Mouse (Mus musculus) CH12.LX (cell line): ENCODE results near the gene Nmur1. TPM values are rescaled to one million over a fixed set of nuclear protein-coding genes. Genes with fewer than 3 reads are reported as not detected.

Source experiments
- DNase-seq: peaks from one replicate; pipeline ENCODE4 v3.0.0-alpha.2; 2013; ENCODE audit errors: extremely low read depth
- H3K27ac ChIP-seq: 2 replicates; pipeline ENCODE4 v1.5.1; 2012; ENCODE audit warnings: low read depth, mild to moderate bottlenecking, control low read depth, moderate library complexity; ENCODE audit not compliant: insufficient read depth
- H3K27me3 ChIP-seq: replicated peaks from 2 replicates; pipeline ENCODE3; 2012; ENCODE audit warnings: inconsistent platforms
- H3K36me3 ChIP-seq, 2 experiments: replicated peaks in 1 of 2; 2 replicates each; pipeline versions ENCODE3 to v1.6.1; 2012; ENCODE audit warnings: inconsistent platforms in 1 of 2, low read length in 1 of 2, mild to moderate bottlenecking in 1 of 2, mixed read lengths in 1 of 2, moderate library complexity in 1 of 2; ENCODE audit not compliant: control insufficient read depth in 1 of 2, insufficient read depth in 1 of 2
- H3K4me1 ChIP-seq, 2 experiments: 2 replicates each; pipeline ENCODE4 v1.6.1; 2012; ENCODE audit warnings: inconsistent platforms in 1 of 2, moderate library complexity in 1 of 2; ENCODE audit not compliant: insufficient read depth in 2 of 2, control insufficient read depth in 1 of 2
- H3K4me2 ChIP-seq: 2 replicates; pipeline ENCODE4 v1.6.1; 2012; ENCODE audit warnings: low read depth, mild to moderate bottlenecking, control low read depth; ENCODE audit not compliant: poor library complexity, insufficient read depth, severe bottlenecking
- H3K4me3 ChIP-seq, 3 experiments: fragments of 150-350 bp in 1 of 3; sonication (generic) in 1 of 3; replicated peaks in 1 of 3; 2 replicates each; pipeline versions ENCODE3 to v1.5.1; 2011 to 2012; ENCODE audit warnings: low read depth in 2 of 3, low read length in 2 of 3, mild to moderate bottlenecking in 2 of 3, moderate library complexity in 2 of 3, control low read depth in 1 of 3, improper control_type of control experiment in 1 of 3, inconsistent platforms in 1 of 3, mixed read lengths in 1 of 3; ENCODE audit not compliant: poor library complexity in 1 of 3
- H3K79me2 ChIP-seq: replicated peaks from 2 replicates; pipeline ENCODE4 v1.6.1; 2012; ENCODE audit warnings: mild to moderate bottlenecking, moderate library complexity; ENCODE audit not compliant: control insufficient read depth, poor library complexity, insufficient read depth, severe bottlenecking; ENCODE audit errors: extremely low read depth
- H3K9ac ChIP-seq: 2 replicates; pipeline ENCODE4 v1.6.1; 2012; ENCODE audit warnings: low read depth, mild to moderate bottlenecking, control low read depth, moderate library complexity; ENCODE audit not compliant: insufficient read depth
- H3K9me3 ChIP-seq: replicated peaks from 2 replicates; pipeline ENCODE3; 2012; ENCODE audit warnings: low read length, inconsistent platforms, mixed read lengths
- CHD1 ChIP-seq: IDR thresholded peaks from 2 replicates; pipeline ENCODE4 v1.6.1; 2012; ENCODE audit warnings: low read depth, low read length, improper control_type of control experiment, inconsistent platforms
- CHD2 ChIP-seq: IDR thresholded peaks from 2 replicates; pipeline ENCODE4 v1.6.1; 2011; ENCODE audit warnings: low read length, improper control_type of control experiment
- EP300 ChIP-seq: IDR thresholded peaks from 2 replicates; pipeline ENCODE4 v1.6.1; 2011; ENCODE audit warnings: low read length, improper control_type of control experiment
- ETS1 ChIP-seq: conservative IDR thresholded peaks from 2 replicates; pipeline ENCODE4 v1.6.1; 2012; ENCODE audit warnings: low read depth, mild to moderate bottlenecking, inconsistent platforms, low read length, improper control_type of control experiment, moderate library complexity
- JUN ChIP-seq: IDR thresholded peaks from 2 replicates; pipeline ENCODE4 v1.6.1; 2011; ENCODE audit warnings: low read depth, mild to moderate bottlenecking, low read length, improper control_type of control experiment, moderate library complexity; ENCODE audit not compliant: insufficient read depth
- JUND ChIP-seq: conservative IDR thresholded peaks from 2 replicates; pipeline ENCODE4 v1.6.1; 2011; ENCODE audit warnings: low read depth, low read length, improper control_type of control experiment
- KAT2A ChIP-seq: IDR thresholded peaks from 2 replicates; pipeline ENCODE4 v1.6.1; 2012; ENCODE audit warnings: low read length, improper control_type of control experiment, inconsistent platforms; ENCODE audit not compliant: insufficient replicate concordance
- MAFK ChIP-seq: IDR thresholded peaks from 2 replicates; pipeline ENCODE4 v1.6.1; 2011; ENCODE audit warnings: low read length, improper control_type of control experiment; ENCODE audit not compliant: insufficient replicate concordance
- MAX ChIP-seq: IDR thresholded peaks from 2 replicates; pipeline ENCODE4 v1.6.1; 2011; ENCODE audit warnings: low read length, improper control_type of control experiment
- NELFE ChIP-seq: IDR thresholded peaks from 2 replicates; pipeline ENCODE4 v1.6.1; 2011; ENCODE audit warnings: low read depth, low read length, improper control_type of control experiment
- POLR2AphosphoS2 ChIP-seq: IDR thresholded peaks from 2 replicates; pipeline ENCODE4 v1.6.1; 2011; ENCODE audit warnings: low read depth, low read length, improper control_type of control experiment
- RAD21 ChIP-seq: IDR thresholded peaks from 2 replicates; pipeline ENCODE4 v1.6.1; 2011; ENCODE audit warnings: low read depth, mild to moderate bottlenecking, low read length, improper control_type of control experiment, moderate library complexity
- RCOR1 ChIP-seq: conservative IDR thresholded peaks from 2 replicates; pipeline ENCODE4 v1.6.1; 2012; ENCODE audit warnings: low read depth, mild to moderate bottlenecking, inconsistent platforms, low read length, improper control_type of control experiment
- SIN3A ChIP-seq: IDR thresholded peaks from 2 replicates; pipeline ENCODE4 v1.6.1; 2012; ENCODE audit warnings: low read length, improper control_type of control experiment, inconsistent platforms
- TCF12 ChIP-seq: IDR thresholded peaks from 2 replicates; pipeline ENCODE4 v1.6.1; 2014; ENCODE audit warnings: low read depth, mild to moderate bottlenecking, inconsistent platforms, low read length, improper control_type of control experiment
- USF2 ChIP-seq: conservative IDR thresholded peaks from 2 replicates; pipeline ENCODE4 v1.6.1; 2011; ENCODE audit warnings: low read depth, low read length, improper control_type of control experiment
- ZC3H11A ChIP-seq: IDR thresholded peaks from 2 replicates; pipeline ENCODE4 v1.6.1; 2012; ENCODE audit warnings: low read depth, mild to moderate bottlenecking, inconsistent platforms, low read length, improper control_type of control experiment
- dilution Hi-C: fragments of 300-500 bp; cut with MboI; formaldehyde crosslinking; loops from 2 replicates; pipeline ENCODE4 v1.14.3; 2020; ENCODE audit warnings: low sequenced_read_pairs; ENCODE audit not compliant: extremely low pct_unique_long_range_greater_than_20kb, extremely low pct_ligation_motif_present
- in situ Hi-C: fragments of 300-500 bp; cut with MboI; formaldehyde crosslinking; loops from 3 replicates; pipeline ENCODE4 v1.14.3; 2019; ENCODE audit warnings: low sequenced_read_pairs, low pct_ligation_motif_present, low pct_unique_long_range_greater_than_20kb, mixed read lengths
- polyA plus RNA-seq: library from polyadenylated mRNA; unstranded; fragments of >175 nt; gene quantifications from 2 replicates; pipeline ENCODE4 v1.2.1, GENCODE M21; 2012; ENCODE audit warnings: low read depth; ENCODE audit not compliant: insufficient read length
- total RNA-seq, 2 experiments: library from RNA; depleted of rRNA; stranded (reverse); fragments of 300-350 nt in 1 of 2; fragments of >200 nt in 1 of 2; gene quantifications; 2 replicates each; pipeline ENCODE4 v1.2.3; 2012 to 2014

Nmur1 gene
- total and polyA plus RNA-seq, 3 experiments: 0.16 TPM; not detected in 2

GRCm38 (mm10) chr1:86398222-86398621, 27.8 kb downstream of the Nmur1 start:
- Histone ChIP-seq H3K9ac (no peak overlapping the region), H3K79me2 (no peaks in the 10 kb centered on the region), H3K4me1 (peaks cover 0 to 20% of the 10 kb centered on the region in 2 experiments; a peak in 2 of 4 replicates), H3K9me3 (no peaks in the 10 kb centered on the region), H3K4me3 (no peak overlapping the region), H3K27ac (no peak overlapping the region), H3K36me3 (no peaks in the 10 kb centered on the region), H3K27me3 (no peaks in the 10 kb centered on the region), H3K4me2 (no peak overlapping the region)
- in situ Hi-C loops (loop anchor here (5.0 kb wide), 1 partner anchor 39 kb away; no protein-coding TSS in a partner anchor), dilution Hi-C loops (no loop called here)
- DNase-seq: no peak
- TF ChIP-seq EP300 (no peak), USF2 (no peak)

GRCm38 (mm10) chr1:86397621-86398020, 28.4 kb downstream of the Nmur1 start:
- no peaks in the 10 kb centered on the region for H3K27me3 ChIP-seq
- in situ Hi-C loops (loop anchor here (5.0 kb wide), 1 partner anchor 40 kb away; no protein-coding TSS in a partner anchor), dilution Hi-C loops (no loop called here)
- H3K36me3 ChIP-seq: no peaks in the 10 kb centered on the region
- H3K9me3 ChIP-seq: no peaks in the 10 kb centered on the region
- H3K27ac ChIP-seq: no peak overlapping the region
- no peaks in the 10 kb centered on the region for H3K79me2 ChIP-seq
- peaks cover 0 to 20% of the 10 kb centered on the region in 2 experiments; a peak in 2 of 4 replicates for H3K4me1 ChIP-seq
- DNase-seq: no peak
- no peak overlapping the region for H3K9ac ChIP-seq
- no peak overlapping the region for H3K4me2 ChIP-seq
- no peak overlapping the region for H3K4me3 ChIP-seq
- TF ChIP-seq POLR2AphosphoS2 (no peak), JUND (no peak), EP300 (no peak), JUN (no peak), NELFE (no peak), ETS1 (no peak), SIN3A (no peak), MAFK (no peak), ZC3H11A (no peak), CHD2 (no peak), MAX (no peak), TCF12 (no peak), RCOR1 (no peak), RAD21 (no peak), CHD1 (no peak), KAT2A (no peak)
